Mouse (Mus musculus) MEL-GATA-1-ER (cell line): ENCODE measurements at regions not wholly inside any gene's neighbourhood (a gene's known extent, or its start where the extent isn't known, plus 50 kb on each side); places are given as distances from the start of the nearest gene placed in this dataset.

Source experiments
- DNase-seq: peaks from one replicate; pipeline ENCODE4 v3.0.0-alpha.2; 2012; ENCODE audit warnings: low read depth; ENCODE audit errors: extremely low read depth

GRCm38 (mm10) chr12:16140511-16141110, 323.9 kb upstream of the Trib2 start:
- no peak for DNase-seq

- DNase-seq, result peak; percentile 66
These were observed 322.4 kb upstream of the Trib2 start for GRCm38 (mm10) chr12:16139152-16139551.

GRCm38 (mm10) chr12:16137801-16138200, 321.1 kb upstream of the Trib2 start:
- DNase-seq, result no peak

- no peak for DNase-seq
These were observed 319.5 kb upstream of the Trib2 start for GRCm38 (mm10) chr12:16136214-16136671.

GRCm38 (mm10) chr12:16135602-16136213, 319.0 kb upstream of the Trib2 start:
- DNase-seq, result no peak

- DNase-seq, result no peak
These were observed 317.7 kb upstream of the Trib2 start for GRCm38 (mm10) chr12:16134446-16134845.

- no peak for DNase-seq
These were observed 316.5 kb upstream of the Trib2 start for GRCm38 (mm10) chr12:16133253-16133652.

- no peak for DNase-seq
These were observed 315.0 kb upstream of the Trib2 start for GRCm38 (mm10) chr12:16131740-16132077.

GRCm38 (mm10) chr12:16131028-16131739, 314.5 kb upstream of the Trib2 start:
- DNase-seq, result no peak

- no peak for DNase-seq
These were observed 313.9 kb upstream of the Trib2 start for GRCm38 (mm10) chr12:16130605-16131004.

- no peak for DNase-seq
These were observed 313.2 kb upstream of the Trib2 start for GRCm38 (mm10) chr12:16129923-16130322.

GRCm38 (mm10) chr12:16129243-16129642, 312.5 kb upstream of the Trib2 start:
- no peak for DNase-seq

GRCm38 (mm10) chr12:16124906-16125305, 308.2 kb upstream of the Trib2 start:
- no peak for DNase-seq

GRCm38 (mm10) chr12:16122353-16123127, 305.8 kb upstream of the Trib2 start:
- DNase-seq, result no peak

GRCm38 (mm10) chr12:16121787-16122186, 305.1 kb upstream of the Trib2 start:
- no peak for DNase-seq

GRCm38 (mm10) chr12:16118710-16119109, 302.0 kb upstream of the Trib2 start:
- DNase-seq, result no peak

GRCm38 (mm10) chr12:16106946-16107345, 290.2 kb upstream of the Trib2 start:
- DNase-seq, result no peak

GRCm38 (mm10) chr12:16098840-16099239, 282.1 kb upstream of the Trib2 start:
- no peak for DNase-seq

- DNase-seq, result peak; percentile 58
These were observed 275.9 kb upstream of the Trib2 start for GRCm38 (mm10) chr12:16092643-16093042.

- no peak for DNase-seq
These were observed 274.6 kb upstream of the Trib2 start for GRCm38 (mm10) chr12:16091336-16091735.

- no peak for DNase-seq
These were observed 266.5 kb upstream of the Trib2 start for GRCm38 (mm10) chr12:16083176-16083575.

- DNase-seq, result no peak
These were observed 260.5 kb upstream of the Trib2 start for GRCm38 (mm10) chr12:16077215-16077614.
